Mouse (Mus musculus) kidney, adult 2 months (tissue): Measurements from ENCODE around the gene Park7.

ENCODE experiments used
- CTCF ChIP-seq: fragments of 200-500 bp; conservative IDR thresholded peaks from 2 replicates; pipeline ENCODE4 v1.5.1; 2011; ENCODE audit warnings: low read depth, mild to moderate bottlenecking, control low read depth, low read length, moderate library complexity, mixed read lengths; ENCODE audit not compliant: insufficient read depth, insufficient read length
- POLR2A ChIP-seq: fragments of 200-500 bp; IDR thresholded peaks from one replicate; pipeline ENCODE4 v1.6.1; 2011; ENCODE audit warnings: low read depth, low read length, control low read depth

GRCm38 (mm10) chr4:150888492-150888891, 25.7 kb downstream of the Park7 start:
- TF ChIP-seq CTCF: no peak
- no peak for TF ChIP-seq POLR2A
